Mouse (Mus musculus) bone marrow, adult 2 months (tissue): ENCODE results near the gene Mtx2.

ENCODE experiments used
- CTCF ChIP-seq: fragments of 200-500 bp; IDR thresholded peaks from 2 replicates; pipeline ENCODE4 v1.5.1; 2011; ENCODE audit warnings: low read length, control low read depth; ENCODE audit not compliant: control insufficient read depth, insufficient read depth
- POLR2A ChIP-seq: fragments of 200-500 bp; IDR thresholded peaks from 2 replicates; pipeline ENCODE4 v1.6.1; 2011; ENCODE audit warnings: low read depth, mild to moderate bottlenecking, control low read depth, low read length, borderline replicate concordance; ENCODE audit not compliant: control insufficient read depth

DNA sequence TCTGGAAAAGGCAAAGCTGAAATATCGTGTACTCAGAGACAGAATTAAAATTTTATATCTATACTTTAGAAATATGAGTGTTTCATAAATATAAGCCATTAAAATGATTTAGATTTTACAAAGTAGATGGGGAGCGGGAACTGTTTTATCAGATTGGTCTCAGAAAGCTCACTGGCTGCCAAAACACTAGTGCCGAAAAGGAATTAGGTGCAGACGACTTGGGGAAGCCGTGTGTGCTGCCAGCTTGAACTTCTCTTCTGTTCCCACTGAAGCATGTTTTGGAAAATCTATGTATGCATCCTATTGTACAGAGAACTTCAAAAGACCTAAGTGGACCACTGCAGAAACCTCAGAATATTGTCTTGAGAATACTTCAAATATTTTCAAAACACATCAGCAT lies 17.2 kb upstream of the Mtx2 start:
- TF ChIP-seq POLR2A, result no peak
- TF ChIP-seq CTCF, result no peak
